Mouse (Mus musculus) cerebral cortex, adult 2 months (tissue): ENCODE results near the gene Foxb2.

Experiments used
- WGBS: fragments of 180-500 bp; shearing (Covaris S2); methylation state at CpG from one replicate; pipeline ENCODE4 v1.1.7; 2018; 5-methylcytosine and 5-hydroxymethylcytosine counted together

The Foxb2 gene

DNA sequence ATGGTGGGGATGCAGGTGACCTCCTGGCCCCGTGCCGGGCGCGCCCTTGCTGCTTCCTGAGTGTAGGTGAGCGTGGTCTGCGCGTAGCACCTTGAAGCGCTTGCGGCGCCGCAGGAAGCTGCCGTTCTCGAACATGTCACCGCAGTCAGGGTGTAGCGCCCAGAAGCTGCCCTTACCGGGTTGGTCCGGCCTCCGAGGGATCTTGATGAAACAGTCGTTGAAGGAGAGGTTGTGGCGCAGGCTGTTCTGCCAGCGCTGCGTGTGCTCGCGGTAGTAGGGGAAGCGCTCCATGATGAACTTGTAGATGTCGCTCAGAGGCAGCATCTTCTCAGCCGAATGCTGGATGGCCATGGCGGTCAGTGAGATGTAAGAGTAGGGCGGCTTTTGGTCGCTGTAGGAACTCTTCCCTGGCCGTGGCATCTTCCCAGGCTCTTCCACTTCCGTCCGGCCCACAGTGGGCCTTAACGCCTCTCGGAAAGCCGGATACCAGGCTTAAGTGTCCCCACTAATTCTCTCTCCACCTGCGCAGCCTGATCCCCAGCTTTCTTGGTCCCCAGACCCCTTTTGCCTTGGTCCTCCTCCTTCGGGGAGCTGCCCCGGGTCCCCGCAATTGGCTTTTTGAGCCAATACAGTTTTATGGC, at the start of gene Foxb2:
Gene Foxb2, minus strand, starts transcription at position 585 of the 641 bp plus-strand sequence.
- 3% methylated on average over 39 of the region's 40 CpGs for WGBS

GRCm38 (mm10) chr19:16911507-16911906, 37.9 kb upstream of the Foxb2 start:
- WGBS: 53% methylated on average over 5 of the region's 5 CpGs

DNA sequence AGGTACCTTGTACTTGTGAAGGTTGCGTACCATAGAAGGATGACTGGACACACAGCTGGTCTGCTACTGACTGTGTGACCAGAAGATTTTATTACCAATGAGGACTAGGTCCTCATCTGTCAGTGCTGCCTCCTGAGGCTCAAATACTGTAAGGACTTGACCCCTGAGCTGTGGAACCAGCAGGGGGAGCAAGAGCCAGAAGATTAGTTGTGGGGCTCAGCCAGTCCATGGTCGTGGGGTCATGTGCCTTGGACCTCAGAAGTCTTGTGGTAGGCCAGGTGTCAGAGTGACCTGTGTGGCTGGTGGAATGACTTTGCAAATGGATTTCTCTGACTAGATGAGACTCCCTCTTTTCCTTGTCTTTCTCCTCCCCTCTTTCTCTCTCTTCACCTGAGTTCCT, 29.5 kb upstream of the Foxb2 start:
- 80% methylated on average over 2 of the region's 2 CpGs for WGBS

DNA sequence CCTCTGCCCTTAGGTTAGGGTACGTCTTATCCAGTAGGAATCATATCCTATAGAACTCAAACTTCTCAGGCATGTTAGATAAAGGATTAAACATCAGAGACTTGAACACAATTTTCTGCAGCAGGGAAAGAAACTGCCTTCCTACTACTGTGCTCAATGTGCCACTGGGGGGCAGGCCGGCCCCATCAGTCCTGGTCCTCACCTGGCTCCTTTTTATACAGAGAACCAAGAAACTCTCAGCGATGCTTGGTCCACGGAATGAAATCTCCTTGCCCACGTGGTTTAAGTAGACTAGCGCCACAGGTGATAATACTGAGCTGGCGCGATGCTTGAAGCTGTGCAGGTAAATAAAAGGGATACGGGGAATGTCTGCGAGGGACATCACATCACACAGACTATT, 26.1 kb upstream of the Foxb2 start:
- 49% methylated on average over 10 of the region's 10 CpGs for WGBS

GRCm38 (mm10) chr19:16898576-16898975, 25.0 kb upstream of the Foxb2 start:
- 73% methylated on average over 5 of the region's 5 CpGs for WGBS

GRCm38 (mm10) chr19:16876458-16876770, 2.8 kb upstream of the Foxb2 start:
- 4% methylated on average over 17 of the region's 17 CpGs for WGBS

- 3% methylated on average over 34 of the region's 34 CpGs for WGBS
Measured at GRCm38 (mm10) chr19:16875631-16876457, 2.2 kb upstream of the Foxb2 start.

DNA sequence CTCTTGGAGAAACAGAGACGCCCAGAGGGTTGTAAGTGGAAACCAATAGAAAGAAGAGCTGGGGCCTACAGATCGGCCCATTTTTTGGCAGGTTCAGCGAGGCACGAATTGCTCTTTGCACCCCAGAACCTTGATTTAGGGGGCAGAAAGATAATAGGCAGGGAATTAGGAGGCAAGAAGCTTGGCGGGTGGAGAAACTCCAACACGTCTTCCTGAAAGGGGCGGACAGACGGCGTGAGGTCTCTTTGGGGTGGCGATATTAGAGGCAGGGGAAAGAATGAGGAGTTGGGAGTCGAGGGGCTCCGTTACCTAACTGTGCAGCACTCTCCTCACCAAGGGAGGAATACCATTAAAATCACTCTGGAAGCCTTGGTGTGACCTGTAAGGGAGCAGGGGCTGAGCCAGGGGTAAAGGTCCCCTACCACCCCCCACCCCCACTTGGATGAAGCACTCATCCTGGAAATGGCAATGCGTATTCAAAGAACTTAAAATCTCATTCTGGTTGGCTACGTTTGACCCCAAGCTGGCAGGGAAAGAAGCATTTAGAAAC, 1.5 kb upstream of the Foxb2 start:
- WGBS: 9% methylated on average over 14 of the region's 14 CpGs

GRCm38 (mm10) chr19:16873942-16874861, 597 bp upstream of the Foxb2 start:
- 2% methylated on average over 55 of the region's 55 CpGs for WGBS

DNA sequence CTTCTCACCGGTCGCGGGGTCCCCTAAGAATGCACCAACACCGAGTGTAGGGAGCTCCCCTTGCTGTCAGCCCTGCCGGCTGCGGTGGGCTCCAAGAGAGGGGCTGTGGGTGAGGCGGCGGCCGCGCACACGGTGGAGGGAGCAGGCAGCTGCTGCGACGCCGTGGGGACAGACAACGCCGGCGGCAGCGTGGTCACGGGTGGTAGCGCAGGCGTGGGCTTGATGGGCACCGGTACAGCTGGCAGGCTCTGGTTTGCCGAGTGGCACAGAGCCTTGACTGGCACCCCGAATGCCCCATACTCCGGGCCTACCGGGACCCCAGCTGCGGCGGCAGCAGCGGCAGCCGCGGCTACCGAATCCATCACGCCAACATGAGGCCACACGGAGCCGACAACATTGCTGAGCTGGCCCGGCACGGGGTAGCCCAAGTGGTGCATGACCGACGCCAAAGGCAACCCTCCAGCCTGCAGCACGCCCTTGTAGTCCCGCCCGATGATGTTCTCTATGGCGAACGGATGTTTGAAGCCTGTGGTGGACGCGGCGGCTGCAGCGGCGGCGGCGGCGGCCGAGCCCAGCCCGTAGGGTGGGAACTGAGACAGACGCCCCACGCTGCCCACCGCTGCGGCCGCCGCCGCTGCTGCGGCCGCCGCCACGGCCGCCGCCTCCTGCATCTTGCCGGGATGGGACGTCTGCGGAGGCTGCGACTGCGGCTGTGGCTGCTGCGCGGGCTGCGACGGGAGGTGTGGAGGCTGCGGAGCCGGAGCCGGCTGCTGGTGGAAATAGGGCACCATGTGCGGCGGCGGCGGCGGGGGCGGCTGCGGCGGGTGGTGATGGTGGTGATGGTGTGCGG, 1.0 kb downstream of the Foxb2 start:
- WGBS: under 1% methylated on average over 87 of the region's 88 CpGs

GRCm38 (mm10) chr19:16871192-16871760, 2.3 kb downstream of the Foxb2 start:
- WGBS: 4% methylated on average over 24 of the region's 24 CpGs

DNA sequence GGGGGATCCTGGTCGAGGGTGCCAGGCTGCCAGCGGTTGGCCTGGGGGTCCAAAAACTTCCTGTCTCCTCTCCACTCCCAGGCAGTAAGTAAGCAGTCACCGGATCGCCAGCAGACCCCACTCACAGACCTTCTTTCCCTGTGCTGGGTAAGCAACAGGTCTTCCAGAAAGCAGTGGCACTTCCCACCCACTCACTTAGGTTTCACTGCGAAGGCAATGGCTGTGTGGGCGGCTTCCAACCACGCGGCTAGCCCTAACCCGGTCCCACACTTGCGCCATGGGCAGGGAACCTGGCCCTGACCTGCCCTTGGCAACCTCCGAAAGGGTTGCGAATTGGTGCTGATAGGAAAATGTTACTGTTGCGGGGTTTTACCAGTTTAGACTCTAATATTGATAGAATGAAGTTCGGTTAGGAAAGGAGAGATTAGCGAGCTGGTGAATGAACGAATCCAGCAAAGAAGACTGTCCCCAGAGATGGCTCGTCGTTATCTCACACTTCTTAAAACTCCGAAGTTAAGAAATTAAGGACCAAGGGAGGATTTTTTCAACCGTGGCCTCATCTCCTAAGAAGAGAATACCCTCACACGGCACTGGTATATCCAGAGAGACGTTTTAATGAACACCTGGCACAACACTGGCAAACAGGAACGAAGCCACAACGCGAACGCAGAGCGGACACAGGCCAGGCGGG, 3.0 kb downstream of the Foxb2 start:
- 14% methylated on average over 28 of the region's 28 CpGs for WGBS

- 32% methylated on average over 5 of the region's 5 CpGs for WGBS
Measured at GRCm38 (mm10) chr19:16868534-16868933, 5.1 kb downstream of the Foxb2 start.

- WGBS: 74% methylated on average over 4 of the region's 4 CpGs
Measured at GRCm38 (mm10) chr19:16858646-16859045, 15.0 kb downstream of the Foxb2 start.

DNA sequence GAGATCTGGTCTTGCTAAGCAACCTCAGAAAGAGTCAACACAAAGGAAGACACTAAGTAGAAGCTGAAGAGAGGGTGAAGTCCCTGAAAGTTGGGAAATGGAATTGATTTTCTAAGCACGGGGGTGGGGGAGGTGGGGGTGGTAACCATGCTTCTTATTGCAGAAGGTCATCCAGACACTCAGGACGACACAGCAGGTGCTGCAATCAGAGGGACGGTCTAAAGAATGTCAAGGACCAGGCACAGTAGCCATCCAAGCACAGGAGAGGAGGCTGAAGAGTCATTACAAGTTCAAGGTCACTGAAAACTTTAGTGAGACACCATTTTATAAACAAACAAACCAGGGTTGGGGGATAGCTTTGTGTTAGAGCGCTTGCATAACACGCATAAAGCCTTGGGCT, 16.9 kb downstream of the Foxb2 start:
- WGBS: 83% methylated on average over 5 of the region's 5 CpGs

DNA sequence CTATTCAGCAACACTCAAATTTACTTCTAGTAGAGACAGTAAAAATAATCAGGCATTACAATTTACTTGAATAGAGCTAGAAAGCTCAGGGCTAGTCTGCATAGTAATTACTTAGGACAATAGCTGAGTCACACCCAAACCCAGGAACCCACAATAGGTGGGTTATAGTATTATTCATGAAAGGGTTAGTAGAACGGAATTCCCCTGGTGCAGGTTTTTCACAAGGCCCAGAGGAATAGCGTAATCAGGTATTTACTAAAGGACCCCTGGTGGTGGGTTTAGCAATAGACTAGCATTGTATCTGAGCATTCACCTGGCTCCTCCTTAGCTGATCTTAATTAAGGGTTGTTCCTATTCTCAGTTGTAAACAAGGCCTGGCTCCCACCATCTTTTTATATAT, 29.5 kb downstream of the Foxb2 start:
- WGBS: 87% methylated on average over 2 of the region's 2 CpGs

DNA sequence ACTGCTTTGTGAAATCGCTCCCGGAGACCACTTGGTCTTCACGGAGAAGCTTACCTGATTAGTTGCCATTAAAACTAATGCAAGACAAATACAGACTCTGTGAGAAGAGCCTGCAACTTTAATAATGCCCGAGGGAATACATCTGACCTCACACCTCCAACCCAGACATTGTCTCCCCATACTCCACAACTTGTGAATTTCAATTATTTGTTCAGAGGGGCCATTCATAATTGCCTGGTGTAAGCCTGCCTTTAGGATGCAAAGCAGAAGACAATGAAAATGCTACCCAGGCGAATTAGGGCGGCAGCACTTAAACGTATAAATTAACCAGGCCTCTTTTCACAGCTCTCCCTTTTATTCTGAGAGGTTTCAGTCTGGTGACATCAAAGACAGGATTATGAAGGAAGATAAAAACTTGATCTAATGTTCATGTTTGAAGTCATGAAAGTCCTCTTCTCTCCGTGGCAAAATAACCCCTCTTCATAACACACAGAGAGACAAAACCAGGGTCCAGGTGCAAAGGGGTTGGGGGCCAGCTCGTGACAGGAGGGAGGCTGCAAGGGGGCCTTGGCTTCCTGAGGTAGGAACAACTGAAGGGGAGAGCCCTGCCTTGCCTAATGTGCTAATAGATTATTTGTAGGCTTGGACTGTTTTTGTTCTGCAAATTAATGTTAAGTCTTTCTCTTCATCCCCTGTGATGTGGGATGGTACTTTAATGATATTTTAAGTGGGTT, 31.9 kb downstream of the Foxb2 start:
- WGBS: 51% methylated on average over 9 of the region's 9 CpGs

DNA sequence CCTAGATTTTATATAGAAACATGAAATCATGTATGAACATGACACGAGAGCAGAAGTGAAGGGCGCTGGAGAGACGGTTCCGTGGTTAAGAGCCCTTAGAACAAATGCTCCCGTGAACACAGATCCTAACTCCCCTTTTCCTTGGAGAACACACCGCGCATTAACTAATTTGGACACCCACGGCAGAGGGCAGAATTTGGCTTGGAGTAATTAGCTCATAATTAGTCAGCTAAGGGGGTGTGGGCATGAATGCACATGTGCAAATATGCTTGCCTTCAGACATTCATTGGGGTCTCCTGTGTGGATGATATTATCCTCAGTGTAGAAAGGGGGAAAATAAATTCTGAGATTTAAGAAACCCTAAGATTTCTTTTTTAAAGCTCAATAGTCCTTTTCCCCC, 32.6 kb downstream of the Foxb2 start:
- WGBS: 53% methylated on average over 8 of the region's 8 CpGs

GRCm38 (mm10) chr19:16827657-16828056, 45.9 kb downstream of the Foxb2 start:
- 80% methylated on average over 5 of the region's 5 CpGs for WGBS
